Mouse (Mus musculus): ENCODE data around the gene Rhbdl1.

DNA sequence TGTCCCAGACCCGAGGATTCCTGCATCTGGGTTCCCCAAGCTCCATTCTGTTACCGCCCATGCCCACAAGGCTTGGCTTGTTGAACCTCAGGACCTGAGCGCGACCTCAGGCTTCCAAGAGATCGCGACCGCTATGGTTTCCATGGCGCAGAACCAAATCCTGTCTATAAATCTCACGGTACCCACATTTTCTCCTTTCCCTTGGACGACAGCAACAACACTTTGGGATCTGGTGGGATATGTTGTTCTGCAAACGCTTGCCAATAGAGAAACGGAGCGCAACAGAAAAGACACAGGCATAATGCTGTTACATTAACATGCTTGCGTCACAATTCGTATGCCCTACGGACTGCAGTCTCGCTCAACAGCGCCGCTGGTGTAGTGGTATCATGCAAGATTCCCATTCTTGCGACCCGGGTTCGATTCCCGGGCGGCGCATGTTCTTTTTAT, 37.7 kb upstream of the Rhbdl1 start, which contains the start of gene Mettl26:
- TF ChIP-seq CTCF (IDR thresholded peaks at IDR 0.05; ENCODE audit: control insufficient read depth, insufficient read depth, insufficient replicate concordance, low read depth, low read length) (no peak), POLR2A (IDR thresholded peaks at IDR 0.05; ENCODE audit: control insufficient read depth, low read depth, low read length) (no peak)
